Mouse (Mus musculus) kidney, embryonic 15.5 days (tissue): ENCODE measurements around the gene Prpf38b. TPM values are rescaled to one million over a fixed set of nuclear protein-coding genes. Genes with fewer than 3 reads are reported as not detected.
A peak's percentile ranks its signal among the peaks of the same experiment; 100 is the strongest.

Source experiments
- ATAC-seq: fragments of 200-750 bp; cut with Nextera tagmentation; replicated peaks from 2 replicates; pipeline ENCODE4 v1.8.0; 2017; ENCODE audit warnings: moderate TSS enrichment; ENCODE audit not compliant: low FRiP score
- H3K27ac ChIP-seq: fragments of 300-500 bp; sonication (generic); 2 replicates; pipeline ENCODE4 v1.5.1; 2015; ENCODE audit warnings: mild to moderate bottlenecking, inconsistent platforms
- H3K27me3 ChIP-seq: fragments of 300-500 bp; sonication (generic); 2 replicates; pipeline ENCODE4 v1.6.1; 2015; ENCODE audit warnings: inconsistent platforms
- H3K36me3 ChIP-seq: fragments of 300-500 bp; sonication (generic); 2 replicates; pipeline ENCODE4 v1.6.1; 2015; ENCODE audit warnings: inconsistent platforms
- H3K4me1 ChIP-seq: fragments of 300-500 bp; sonication (generic); 2 replicates; pipeline ENCODE4 v1.6.1; 2015; ENCODE audit warnings: inconsistent platforms
- H3K4me2 ChIP-seq: fragments of 300-500 bp; sonication (generic); 2 replicates; pipeline ENCODE4 v1.6.1; 2015; ENCODE audit warnings: moderate library complexity, mild to moderate bottlenecking, inconsistent platforms
- H3K4me3 ChIP-seq: fragments of 300-500 bp; sonication (generic); replicated peaks from 2 replicates; pipeline ENCODE4 v1.5.1; 2015; ENCODE audit warnings: mild to moderate bottlenecking, inconsistent platforms
- H3K9ac ChIP-seq: fragments of 300-500 bp; sonication (generic); 2 replicates; pipeline ENCODE4 v1.6.1; 2015; ENCODE audit warnings: mild to moderate bottlenecking, inconsistent platforms
- H3K9me3 ChIP-seq: fragments of 300-500 bp; sonication (generic); replicated peaks from 2 replicates; pipeline ENCODE4 v1.6.1; 2016; ENCODE audit warnings: inconsistent platforms
- WGBS: fragments of 180-500 bp; shearing (Covaris S2); methylation state at CpG from one replicate; pipeline ENCODE4 v1.1.7; 2015; ENCODE audit warnings: mixed read lengths; 5-methylcytosine and 5-hydroxymethylcytosine counted together
- polyA plus RNA-seq: library from polyadenylated mRNA; unstranded; fragments of >200 nt; fragmentation: Nextera tagmentation; extraction: Ambion mirVana; gene quantifications from 2 replicates; pipeline ENCODE4 v1.2.1, GENCODE M21; 2015

The Prpf38b gene
- polyA plus RNA-seq, 1 experiment from 2014 or later, result 74.7 TPM

DNA sequence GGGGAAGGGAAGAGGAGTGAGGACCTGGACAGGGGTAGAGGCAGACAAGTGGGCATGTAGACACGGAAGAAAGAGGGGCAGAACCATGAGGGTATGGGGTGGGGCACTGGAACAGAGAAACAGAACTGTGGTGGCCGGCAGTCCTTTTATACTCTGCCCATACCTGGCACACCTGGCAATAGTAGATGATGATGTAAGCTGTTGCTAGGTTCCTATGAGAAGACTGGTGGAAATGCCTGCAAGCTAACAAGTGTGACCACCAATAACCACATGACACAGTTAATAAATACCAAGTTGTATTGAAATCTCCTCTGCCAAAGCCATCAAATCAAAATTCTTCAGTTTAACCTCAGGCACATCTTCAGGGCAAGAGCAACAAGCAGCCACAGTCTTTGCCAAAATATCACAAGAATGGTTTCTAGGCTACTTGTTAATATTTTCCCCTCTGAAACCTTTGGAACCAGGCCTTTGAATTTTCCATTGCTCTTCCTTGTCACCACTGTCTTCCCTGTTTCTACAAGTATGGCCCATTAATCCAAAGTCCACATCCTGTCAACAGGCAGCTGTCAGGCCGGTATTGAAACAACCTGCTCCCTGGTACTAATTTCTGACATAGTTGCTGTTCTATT is 9.0 kb upstream of the Prpf38b start:
- H3K27ac ChIP-seq, result no peak overlapping the region
- H3K9ac ChIP-seq, result no peak overlapping the region
- no peaks in the 10 kb centered on the region for H3K9me3 ChIP-seq
- no peak for ATAC-seq
- no peak overlapping the region for H3K4me3 ChIP-seq
- H3K36me3 ChIP-seq, result no peaks in the 10 kb centered on the region
- WGBS, result 81% methylated on average over 3 of the region's 3 CpGs
- H3K4me2 ChIP-seq, result no peak overlapping the region
- H3K27me3 ChIP-seq, result no peaks in the 10 kb centered on the region
- no peaks in the 10 kb centered on the region for H3K4me1 ChIP-seq

DNA sequence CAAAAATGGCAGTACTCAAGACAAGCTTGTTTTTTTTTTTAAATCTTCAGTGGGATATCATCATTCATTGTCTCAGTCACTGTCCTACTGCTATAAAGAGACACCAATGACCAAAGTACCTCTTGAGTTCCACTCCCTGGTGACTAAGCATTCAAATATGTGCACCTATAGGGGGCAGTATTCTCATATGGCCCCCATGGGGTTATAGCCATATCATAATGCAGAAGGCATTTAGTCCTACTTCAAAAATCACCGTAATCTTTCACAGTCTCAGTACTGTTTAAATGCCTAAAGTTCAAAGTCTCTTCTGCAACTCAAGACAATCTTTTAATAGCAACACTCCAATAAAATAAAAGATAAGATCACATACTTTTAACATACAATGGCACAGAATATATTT is 7.3 kb upstream of the Prpf38b start:
- Histone ChIP-seq H3K9ac (no peak overlapping the region), H3K4me3 (no peak overlapping the region), H3K4me1 (no peaks in the 10 kb centered on the region), H3K27ac (no peak overlapping the region), H3K36me3 (no peaks in the 10 kb centered on the region), H3K27me3 (no peaks in the 10 kb centered on the region), H3K4me2 (no peak overlapping the region), H3K9me3 (no peaks in the 10 kb centered on the region)
- ATAC-seq, result no peak
- 89% methylated on average over 1 of the region's 1 CpGs for WGBS

DNA sequence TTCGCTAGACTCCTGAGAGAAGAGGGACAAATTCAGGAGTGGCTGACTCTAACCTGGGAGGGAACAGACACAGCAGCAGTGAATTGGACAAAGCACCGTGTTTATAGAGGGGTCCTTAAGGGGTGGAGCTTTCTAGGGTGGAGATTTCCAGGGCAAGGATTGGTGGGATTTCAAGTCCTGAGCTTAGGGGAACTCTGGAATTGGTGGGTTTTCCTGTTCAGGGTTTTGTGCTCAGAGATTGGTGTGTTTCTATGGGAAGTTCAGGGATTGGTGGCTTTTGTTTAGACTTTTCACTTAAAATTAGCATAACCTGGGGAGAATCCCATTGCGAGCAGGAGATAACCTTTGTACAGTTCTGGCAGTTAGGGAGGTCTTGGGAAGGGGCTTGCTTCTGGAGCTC is 6.5 kb upstream of the Prpf38b start:
- WGBS, result 57% methylated on average over 3 of the region's 3 CpGs
- Histone ChIP-seq H3K9me3 (no peaks in the 10 kb centered on the region), H3K27ac (no peak overlapping the region), H3K9ac (no peak overlapping the region), H3K4me1 (no peaks in the 10 kb centered on the region), H3K4me2 (no peak overlapping the region), H3K4me3 (no peak overlapping the region), H3K36me3 (no peaks in the 10 kb centered on the region), H3K27me3 (no peaks in the 10 kb centered on the region)
- no peak for ATAC-seq

DNA sequence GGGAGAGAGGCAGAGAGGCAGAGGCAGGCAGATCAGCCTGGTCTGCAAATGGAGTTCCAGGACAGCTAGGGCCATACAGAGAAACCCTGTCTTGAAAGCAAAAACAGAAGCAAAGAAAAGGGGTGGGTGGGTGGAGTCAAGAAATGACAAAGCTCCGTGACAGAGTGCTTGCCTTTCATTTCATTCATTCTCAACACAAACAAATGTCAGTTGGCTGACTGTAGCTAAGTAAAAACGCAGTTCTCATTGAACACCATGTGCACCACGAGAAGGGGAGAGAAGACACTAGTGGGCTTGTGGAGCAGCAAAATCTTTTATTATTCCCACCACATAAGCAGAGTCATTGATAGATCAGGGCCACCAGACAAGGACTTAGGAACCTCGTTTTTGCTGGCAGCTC is 5.3 kb upstream of the Prpf38b start:
- Histone ChIP-seq H3K4me1 (0 out of 2 replicates have a peak, but pooled peaks cover 2% of the 10 kb centered on the region), H3K9ac (no peak overlapping the region), H3K36me3 (no peaks in the 10 kb centered on the region), H3K27me3 (no peaks in the 10 kb centered on the region), H3K27ac (no peak overlapping the region), H3K4me2 (no peak overlapping the region), H3K4me3 (no peak overlapping the region), H3K9me3 (no peaks in the 10 kb centered on the region)
- ATAC-seq, result no peak
- WGBS, result 66% methylated on average over 4 of the region's 4 CpGs

DNA sequence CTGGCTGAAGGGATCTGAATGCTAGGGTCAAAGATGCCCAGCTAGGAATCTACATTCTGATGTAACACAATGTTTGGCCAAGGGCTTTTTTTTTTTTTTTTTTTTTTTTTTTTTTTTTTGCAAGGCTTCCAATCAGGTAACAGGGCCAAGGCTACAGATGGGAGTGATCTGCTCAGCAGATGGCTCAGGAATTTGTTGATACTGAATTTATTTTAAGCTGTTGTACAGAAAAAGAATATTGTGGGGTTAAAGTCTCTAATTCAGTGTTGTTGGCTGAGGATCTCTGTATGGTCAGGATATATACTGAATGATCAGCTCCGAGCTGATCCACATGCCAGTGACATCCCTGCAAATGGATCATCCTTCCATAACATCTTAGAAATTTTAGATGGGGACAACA is 4.5 kb upstream of the Prpf38b start:
- no peak for ATAC-seq
- Histone ChIP-seq H3K9me3 (no peaks in the 10 kb centered on the region), H3K27ac (no peak overlapping the region), H3K36me3 (no peaks in the 10 kb centered on the region), H3K27me3 (no peaks in the 10 kb centered on the region), H3K4me2 (no peak overlapping the region), H3K4me3 (no peak overlapping the region), H3K9ac (no peak overlapping the region), H3K4me1 (0 out of 2 replicates have a peak, but pooled peaks cover 2% of the 10 kb centered on the region)
- 84% methylated on average over 1 of the region's 1 CpGs for WGBS

DNA sequence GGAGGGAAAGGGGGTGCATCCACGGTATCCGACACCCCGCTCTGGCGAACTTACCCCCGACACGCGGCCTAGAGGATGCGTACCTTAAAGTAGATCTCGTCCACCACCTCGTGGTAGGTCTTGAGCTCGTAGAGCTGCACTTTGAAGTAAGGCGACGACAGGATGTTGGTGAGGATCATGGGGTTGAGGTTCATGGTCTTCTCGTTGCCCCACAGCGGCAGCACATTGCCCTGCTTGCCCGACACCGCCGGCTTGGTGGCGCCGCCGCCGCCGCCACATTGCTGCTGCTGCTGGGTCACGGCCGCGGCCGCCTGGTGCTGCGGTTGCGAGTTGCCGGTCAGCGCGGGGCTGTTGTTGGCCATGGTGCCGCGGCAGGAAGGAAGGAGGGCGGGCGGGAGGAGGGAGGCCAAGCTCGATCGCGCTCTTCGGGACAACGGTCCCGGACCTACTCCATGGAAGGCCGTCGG is 413 bp downstream of the Prpf38b start:
- peak; percentile 88 for ATAC-seq

DNA sequence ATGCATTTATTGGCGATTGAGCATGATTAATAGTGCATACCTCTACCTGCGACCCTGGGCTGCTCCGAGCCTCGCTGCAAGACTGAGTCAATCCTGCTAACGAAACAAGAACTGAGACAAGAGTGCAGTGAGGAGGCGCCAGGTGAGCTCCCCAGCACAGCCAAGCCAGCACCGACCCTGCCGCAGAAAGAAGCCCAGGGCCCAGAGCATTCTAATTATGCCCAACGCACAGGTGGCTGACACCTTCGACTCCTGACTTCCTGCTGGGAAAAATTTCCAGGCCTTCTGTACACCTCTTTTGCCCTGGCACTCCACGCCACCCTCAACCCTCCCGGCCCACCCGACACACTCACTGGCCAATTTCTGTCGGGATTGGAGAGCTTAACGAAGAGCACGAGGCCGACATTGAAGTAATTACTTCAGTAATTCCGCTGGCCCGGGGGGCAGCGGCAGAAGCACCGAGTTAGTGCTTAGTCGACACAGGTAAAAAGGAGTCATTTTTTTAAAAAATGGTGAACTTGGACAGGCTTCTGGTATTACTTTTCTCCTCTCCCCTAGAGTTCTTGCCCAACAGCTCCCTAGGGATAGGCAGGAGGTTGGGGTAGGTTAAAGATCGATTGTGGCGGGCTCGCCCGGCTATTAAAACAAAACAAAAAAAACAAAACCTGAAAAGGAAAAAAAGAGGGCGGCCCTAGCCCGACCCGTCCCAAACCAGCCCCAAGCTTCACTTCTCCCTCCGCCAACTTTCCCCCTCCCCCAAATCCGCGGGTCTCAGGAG is 1.0 kb downstream of the Prpf38b start:
- H3K27ac ChIP-seq, result peak overlapping the region; percentile 100
- peak overlapping the region; percentile 86 for H3K9ac ChIP-seq
- H3K36me3 ChIP-seq, result peaks cover 26% of the 10 kb centered on the region
- ATAC-seq, result no peak
- H3K27me3 ChIP-seq, result no peaks in the 10 kb centered on the region
- under 1% methylated on average over 31 of the region's 32 CpGs for WGBS
- H3K9me3 ChIP-seq, result no peaks in the 10 kb centered on the region
- peaks cover 18% of the 10 kb centered on the region for H3K4me1 ChIP-seq
- peak overlapping the region; percentile 83 for H3K4me2 ChIP-seq
- H3K4me3 ChIP-seq, result peak overlapping the region; percentile 82

More for the DNA sequence above, 413 bp downstream of the Prpf38b start:
- Histone ChIP-seq H3K27ac (peak overlapping the region; percentile 100), H3K36me3 (peaks cover 21% of the 10 kb centered on the region), H3K4me1 (peaks cover 18% of the 10 kb centered on the region), H3K27me3 (no peaks in the 10 kb centered on the region), H3K9ac (peak overlapping the region; percentile 86), H3K4me2 (peak overlapping the region; percentile 83), H3K4me3 (peak overlapping the region; percentile 82), H3K9me3 (no peaks in the 10 kb centered on the region)
- under 1% methylated on average over 43 of the region's 44 CpGs for WGBS

DNA sequence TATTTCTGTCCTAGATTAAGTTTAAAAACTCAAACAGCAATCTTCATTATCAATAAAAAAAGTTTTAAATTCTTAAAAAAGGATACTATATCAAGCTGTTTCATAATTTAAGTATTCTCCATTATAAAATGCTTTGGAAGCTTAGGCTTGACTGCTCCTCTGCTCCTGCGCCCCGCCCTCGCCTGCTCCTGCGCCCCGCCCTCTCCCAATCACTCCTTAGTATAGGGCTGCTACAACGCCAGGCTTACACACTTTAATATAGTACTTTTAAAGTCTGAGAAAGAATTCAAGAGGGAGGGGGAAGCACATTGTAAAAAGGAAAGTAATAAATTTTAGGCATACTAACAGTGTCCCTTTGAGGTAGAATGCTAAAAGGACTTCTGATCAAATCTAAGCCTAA is 8.6 kb downstream of the Prpf38b start:
- H3K4me3 ChIP-seq, result no peak overlapping the region
- H3K36me3 ChIP-seq, result peaks cover 79% of the 10 kb centered on the region
- 92% methylated on average over 6 of the region's 6 CpGs for WGBS
- no peaks in the 10 kb centered on the region for H3K27me3 ChIP-seq
- H3K4me2 ChIP-seq, result no peak overlapping the region
- no peak for ATAC-seq
- H3K9ac ChIP-seq, result no peak overlapping the region
- H3K27ac ChIP-seq, result no peak overlapping the region
- H3K4me1 ChIP-seq, result no peaks in the 10 kb centered on the region
- H3K9me3 ChIP-seq, result no peaks in the 10 kb centered on the region

DNA sequence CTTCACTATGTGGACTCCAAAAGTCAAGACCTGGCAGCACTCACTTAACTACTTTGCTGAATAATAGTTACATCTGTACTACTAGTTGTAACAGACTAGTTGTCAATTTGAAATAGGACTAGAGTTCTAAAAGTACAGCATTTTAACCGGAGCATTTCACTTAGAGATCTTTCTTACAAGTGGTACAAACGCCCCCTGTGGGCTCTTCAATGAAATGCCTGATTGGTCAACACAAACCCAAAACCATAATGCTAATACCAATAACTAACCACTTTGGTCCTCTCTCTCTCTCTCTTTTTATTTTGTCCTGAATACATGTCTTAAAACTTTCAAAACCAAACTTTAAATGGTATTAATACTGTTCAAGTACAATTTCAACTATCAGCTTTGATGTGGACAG is 9.5 kb downstream of the Prpf38b start:
- Histone ChIP-seq H3K27me3 (no peaks in the 10 kb centered on the region), H3K4me1 (no peaks in the 10 kb centered on the region), H3K4me3 (no peak overlapping the region), H3K36me3 (peaks cover 70% of the 10 kb centered on the region), H3K4me2 (no peak overlapping the region), H3K27ac (no peak overlapping the region), H3K9me3 (no peaks in the 10 kb centered on the region), H3K9ac (no peak overlapping the region)
- WGBS, result 60% methylated on average over 2 of the region's 2 CpGs
- no peak for ATAC-seq

DNA sequence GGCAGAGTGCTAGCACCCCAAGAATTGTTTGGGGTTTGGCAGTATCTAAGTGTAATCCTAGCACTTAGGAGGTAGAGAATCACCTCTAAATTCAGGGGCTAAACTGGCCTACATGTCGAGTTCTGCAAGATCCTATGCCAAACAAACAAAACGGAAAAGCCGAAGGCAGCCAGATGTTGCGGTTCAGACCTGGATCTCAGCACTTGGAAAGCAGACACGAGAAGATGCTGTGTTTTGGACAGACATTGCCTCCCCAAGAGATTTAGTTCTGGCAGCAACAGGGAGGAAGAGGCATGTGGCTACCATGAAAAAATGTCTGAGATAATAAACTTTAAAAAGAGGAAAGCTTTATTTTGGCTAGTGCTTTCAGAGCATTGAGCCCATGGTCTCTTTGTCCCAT is 10.8 kb downstream of the Prpf38b start:
- ATAC-seq, result no peak
- 83% methylated on average over 5 of the region's 5 CpGs for WGBS
- no peak overlapping the region for H3K9ac ChIP-seq

DNA sequence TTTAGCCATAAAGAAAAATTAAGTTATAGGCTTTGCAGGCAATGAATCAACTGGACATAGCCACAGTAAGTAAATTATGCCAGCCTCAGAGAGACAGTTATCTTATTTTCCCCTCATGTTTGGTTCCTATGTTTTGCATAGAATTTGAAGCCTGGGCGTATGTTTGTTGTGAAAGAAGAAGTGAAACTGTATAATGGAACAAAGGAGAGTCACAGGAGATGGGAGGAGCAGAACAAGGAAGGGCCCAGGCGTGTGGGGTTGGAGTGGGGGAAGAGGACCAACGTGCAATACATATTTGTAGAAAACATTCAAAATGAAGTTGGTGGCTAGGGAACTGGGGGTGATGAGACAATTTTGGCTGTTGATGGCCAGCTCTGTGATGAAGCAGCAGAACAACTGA is 11.4 kb downstream of the Prpf38b start:
- Histone ChIP-seq H3K4me3 (no peak overlapping the region), H3K4me1 (no peaks in the 10 kb centered on the region), H3K27ac (no peak overlapping the region), H3K9me3 (no peaks in the 10 kb centered on the region), H3K36me3 (peaks cover 53% of the 10 kb centered on the region), H3K27me3 (no peaks in the 10 kb centered on the region), H3K4me2 (no peak overlapping the region), H3K9ac (no peak overlapping the region)
- no peak for ATAC-seq
- WGBS, result 91% methylated on average over 3 of the region's 3 CpGs

More for the DNA sequence above, 10.8 kb downstream of the Prpf38b start:
- Histone ChIP-seq H3K36me3 (peaks cover 58% of the 10 kb centered on the region), H3K4me3 (no peak overlapping the region), H3K27ac (no peak overlapping the region), H3K27me3 (no peaks in the 10 kb centered on the region), H3K9me3 (no peaks in the 10 kb centered on the region), H3K4me2 (no peak overlapping the region), H3K4me1 (no peaks in the 10 kb centered on the region)

DNA sequence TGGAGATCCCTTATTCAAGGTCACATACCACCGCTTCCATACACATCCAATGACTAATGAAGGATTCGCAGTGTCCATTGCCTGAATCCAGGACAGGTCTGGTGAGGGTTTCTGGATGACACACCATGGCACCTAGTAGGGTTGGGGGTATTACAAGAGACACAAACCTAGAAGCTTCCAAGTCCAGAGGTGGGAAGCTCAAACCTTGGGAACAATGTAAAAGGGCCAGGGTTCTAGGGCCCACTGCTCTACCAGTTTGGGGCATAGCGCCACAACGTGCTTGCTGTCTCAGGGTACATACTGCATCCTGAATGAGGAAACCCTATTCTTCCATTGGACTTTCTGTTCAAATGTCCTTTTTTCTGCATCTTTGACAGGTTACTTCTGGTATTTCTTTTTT is 12.9 kb downstream of the Prpf38b start:
- ATAC-seq, result no peak
- no peak overlapping the region for H3K4me3 ChIP-seq
- no peaks in the 10 kb centered on the region for H3K27me3 ChIP-seq
- no peaks in the 10 kb centered on the region for H3K4me1 ChIP-seq
- 96% methylated on average over 4 of the region's 4 CpGs for WGBS
- H3K36me3 ChIP-seq, result peaks cover 38% of the 10 kb centered on the region
- H3K9ac ChIP-seq, result no peak overlapping the region
- no peak overlapping the region for H3K4me2 ChIP-seq
- no peak overlapping the region for H3K27ac ChIP-seq
- H3K9me3 ChIP-seq, result no peaks in the 10 kb centered on the region
